Mouse (Mus musculus) c-Kit-positive CD71-positive TER-119-negative erythroid progenitor cells, embryonic 14.5 days (primary cell): ENCODE measurements around the gene Grin3b.

Experiments used
- DNase-seq: peaks from one replicate; pipeline ENCODE4 v3.0.0-alpha.2; 2013; ENCODE audit warnings: low read depth

The Grin3b gene

DNA sequence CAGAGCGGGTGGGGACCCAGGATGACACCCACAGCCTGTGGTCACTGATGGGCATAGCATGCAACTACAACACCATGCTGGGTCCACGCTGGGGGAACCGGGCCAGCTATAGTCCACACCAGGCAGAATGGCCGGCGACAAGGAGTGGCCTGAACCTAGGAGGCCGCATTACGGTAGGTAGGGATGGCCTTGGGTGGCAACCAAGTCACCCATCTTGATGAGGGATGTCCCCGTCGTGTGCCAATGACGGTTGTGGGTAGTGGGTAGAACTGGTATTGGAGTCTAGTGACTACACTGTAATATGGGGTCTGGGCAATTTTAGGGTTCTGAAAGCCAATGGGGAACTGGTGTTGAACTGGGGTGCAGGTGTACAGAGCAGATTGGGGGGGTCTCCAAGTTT is 46.4 kb downstream of the Grin3b start:
- no peak for DNase-seq

DNA sequence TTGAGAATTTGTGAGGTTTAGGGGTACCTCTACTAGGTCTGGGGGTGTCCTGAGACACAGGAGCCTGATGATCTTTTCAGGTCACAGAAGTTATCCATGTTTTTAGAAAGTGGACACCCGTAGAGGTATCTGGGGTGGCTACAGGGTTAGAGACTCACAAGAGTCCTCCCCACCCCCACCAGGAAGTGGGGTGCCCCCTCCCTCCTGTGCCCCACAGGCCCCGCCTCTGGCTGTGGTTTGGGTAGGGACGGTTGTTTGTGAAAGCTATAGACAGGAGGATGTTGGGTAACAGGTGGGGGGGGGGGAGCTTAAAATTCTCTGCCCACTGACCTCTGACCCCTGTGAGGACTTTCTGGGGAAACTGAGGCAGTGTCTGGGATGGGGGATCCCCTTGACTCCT is 46.8 kb downstream of the Grin3b start:
- DNase-seq = peak; percentile 62

DNA sequence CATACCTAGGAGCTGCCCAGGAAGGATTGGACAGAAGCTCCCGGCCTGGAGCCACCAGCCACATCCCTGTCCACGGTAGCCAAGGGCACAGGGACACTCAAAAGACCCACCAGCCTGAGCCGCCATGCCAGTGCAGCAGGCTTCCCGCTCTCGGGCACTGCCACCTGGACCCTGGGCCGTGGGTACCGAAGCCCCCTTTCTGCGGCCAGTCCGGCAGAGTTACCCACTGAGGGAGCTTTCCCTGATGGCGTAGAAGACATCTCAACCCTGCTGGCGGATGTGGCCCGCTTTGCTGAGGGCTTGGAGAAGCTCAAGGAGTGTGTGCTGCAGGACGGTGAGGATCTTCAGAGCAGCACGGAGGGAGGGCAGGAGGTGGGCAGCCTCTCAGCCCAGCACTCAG is 47.3 kb downstream of the Grin3b start:
- no peak for DNase-seq

DNA sequence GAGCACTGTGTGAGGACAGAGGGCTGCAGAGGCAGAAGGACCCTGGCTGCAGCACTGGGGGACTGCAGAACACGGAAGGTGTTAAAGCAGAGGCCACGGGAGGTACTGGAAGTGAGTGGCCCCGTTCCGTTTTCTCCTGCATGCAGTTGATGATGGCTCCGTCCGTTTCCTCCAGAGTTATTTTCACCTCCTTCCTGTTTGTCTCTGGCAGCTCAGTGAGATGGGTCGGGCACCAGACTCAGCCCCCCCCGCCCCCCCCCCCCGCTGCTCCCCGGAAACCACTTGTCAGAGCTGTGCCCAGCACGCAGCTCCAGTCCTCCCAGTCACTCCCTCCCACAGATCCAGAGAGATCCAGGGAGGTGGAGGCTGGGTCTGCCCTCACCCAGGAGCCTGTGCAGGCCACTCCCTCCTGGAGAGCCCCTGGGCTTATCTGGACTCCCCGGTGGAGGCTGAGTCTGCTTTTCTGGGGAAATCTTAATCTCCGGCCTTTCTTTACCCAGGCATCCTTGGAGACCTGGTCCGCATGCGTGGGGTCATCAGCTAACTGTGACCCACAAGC is 48.3 kb downstream of the Grin3b start:
- DNase-seq = no peak

DNA sequence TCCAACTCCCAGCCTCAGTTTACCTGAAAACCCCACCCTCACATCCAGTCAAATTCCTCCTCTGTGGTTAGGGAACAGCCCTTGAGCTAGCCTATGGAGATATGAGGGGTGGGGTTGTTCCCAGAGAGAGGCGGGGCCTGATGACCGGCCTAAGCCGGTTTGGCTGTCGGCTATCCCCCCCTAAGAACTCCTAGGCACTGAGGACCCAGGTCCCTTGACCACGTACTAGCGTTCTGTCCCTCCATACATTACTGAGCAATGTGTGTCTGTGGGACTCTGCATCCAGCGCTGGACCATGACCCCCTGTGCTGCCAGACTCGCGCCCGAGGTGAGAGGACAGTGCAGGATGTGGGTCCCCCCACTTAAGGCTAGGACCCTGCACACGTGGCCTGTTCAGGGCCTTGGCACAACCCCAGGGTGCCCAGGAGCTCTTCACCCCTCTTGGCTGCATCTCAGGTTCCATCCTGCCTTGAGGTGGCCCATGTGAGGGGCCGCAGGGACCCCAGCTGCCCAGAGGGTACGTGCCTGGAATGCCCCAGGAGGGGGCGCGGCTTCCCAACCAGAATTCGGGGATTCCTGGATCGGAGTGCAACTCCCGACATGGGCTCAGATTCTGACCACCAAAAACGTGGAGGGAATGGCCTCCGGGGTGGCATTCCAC is 49.1 kb downstream of the Grin3b start:
- no peak for DNase-seq

DNA sequence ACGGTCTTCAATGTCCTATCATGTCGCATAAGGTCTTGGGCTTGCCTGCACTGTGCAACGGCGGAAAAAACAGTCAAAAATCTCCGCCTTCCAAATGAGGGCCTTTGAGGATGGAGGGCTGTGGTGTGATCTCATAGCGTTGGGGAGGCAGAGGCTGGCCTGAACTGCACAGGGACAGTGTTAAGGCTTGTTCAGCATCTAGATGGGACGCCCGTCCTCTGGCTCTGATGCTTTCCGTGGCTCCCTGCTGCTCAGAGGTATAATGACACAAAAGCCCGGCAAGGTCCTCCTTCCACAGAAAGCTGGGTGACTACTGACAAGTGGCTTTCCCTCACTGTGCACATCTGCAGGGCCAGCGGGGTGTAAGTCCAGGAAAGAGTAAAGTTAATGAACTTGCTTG is 49.7 kb downstream of the Grin3b start:
- DNase-seq = no peak

DNA sequence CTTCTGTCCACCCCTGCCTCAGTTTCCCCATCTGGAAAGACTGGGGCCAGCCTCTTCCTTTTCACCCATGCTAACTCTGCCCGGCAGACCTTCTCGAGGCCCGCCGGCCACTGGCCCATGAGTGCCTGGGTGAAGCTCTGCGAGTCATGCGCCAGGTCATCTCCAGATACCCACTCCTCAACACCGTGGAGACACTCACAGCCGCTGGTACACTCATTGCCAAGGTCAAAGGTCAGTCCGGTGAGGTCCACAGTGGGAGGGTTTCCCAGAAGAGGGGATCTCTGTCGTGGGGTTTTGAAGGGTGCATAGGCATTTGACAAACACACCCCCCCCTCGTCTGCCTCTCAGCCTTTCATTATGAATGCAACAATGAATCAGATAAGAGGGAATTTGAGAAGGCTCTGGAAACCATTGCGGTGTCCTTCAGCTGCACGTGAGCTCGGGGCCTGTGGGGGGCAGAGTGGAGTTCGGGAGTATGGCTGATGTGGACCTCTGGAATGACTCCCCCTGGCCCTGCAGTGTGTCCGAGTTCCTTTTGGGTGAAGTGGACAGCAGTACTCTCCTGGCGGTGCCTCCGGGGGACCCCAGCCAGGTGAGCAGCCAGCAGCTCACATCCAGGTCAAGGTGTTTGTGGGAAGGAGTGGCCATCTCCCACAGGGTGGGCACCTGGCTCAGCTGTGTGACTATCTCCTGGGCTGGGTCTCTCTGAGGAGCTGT is 50.2 kb downstream of the Grin3b start:
- no peak for DNase-seq

DNA sequence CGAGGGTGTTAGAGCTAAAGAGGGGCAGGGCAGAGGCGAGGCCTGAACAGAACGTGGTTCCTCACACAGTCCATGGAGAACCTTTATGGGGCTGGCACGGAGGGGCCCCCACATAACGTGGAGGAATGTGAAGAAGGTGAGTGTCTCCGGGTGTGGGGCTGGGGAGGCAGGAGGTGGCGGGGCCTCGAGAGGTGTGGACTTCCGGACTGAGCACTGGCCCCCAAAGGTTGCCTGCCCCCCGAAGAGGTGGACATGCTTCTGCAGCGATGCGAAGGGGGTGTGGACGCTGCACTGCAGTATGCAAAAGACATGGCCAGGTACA is 50.8 kb downstream of the Grin3b start:
- DNase-seq = no peak

DNA sequence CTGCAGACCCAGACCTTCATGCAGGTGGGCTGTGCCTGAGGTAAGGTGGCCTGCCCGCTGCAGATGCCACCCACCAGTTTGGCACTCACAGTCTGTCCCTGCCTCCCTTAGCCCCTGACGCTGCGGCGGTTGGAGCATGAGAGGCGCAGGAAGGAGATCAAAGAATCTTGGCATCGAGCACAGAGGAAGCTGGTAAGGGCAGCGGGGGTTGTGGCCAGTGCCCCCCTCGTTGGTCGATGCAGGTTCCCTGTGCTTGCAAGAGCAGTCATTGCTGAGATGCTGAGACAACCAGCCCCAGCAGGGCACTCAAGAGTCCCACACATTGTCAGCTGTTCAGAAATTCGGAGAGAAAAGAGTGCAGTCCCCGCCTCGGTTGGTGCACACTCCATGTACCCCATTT is 51.6 kb downstream of the Grin3b start:
- no peak for DNase-seq

DNA sequence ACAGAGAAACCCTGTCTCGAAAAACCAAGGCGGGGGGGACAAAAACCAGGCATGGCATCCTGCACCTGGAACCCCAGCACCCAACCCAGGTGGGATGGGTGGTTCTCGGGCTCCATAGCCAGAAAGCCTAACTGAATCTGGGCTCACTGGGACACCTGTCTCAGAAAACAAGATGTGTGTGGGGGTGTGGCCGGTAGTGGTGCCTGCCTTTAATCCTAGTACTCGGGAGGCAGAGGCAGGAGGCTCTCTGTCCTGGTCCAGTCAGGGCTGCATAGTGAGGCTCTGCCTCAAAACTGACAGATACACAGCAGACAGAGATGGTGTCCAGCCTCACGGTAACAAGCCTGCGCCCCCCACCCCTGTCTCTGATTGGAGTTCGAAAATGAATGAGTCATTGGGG is 52.3 kb downstream of the Grin3b start:
- no peak for DNase-seq

DNA sequence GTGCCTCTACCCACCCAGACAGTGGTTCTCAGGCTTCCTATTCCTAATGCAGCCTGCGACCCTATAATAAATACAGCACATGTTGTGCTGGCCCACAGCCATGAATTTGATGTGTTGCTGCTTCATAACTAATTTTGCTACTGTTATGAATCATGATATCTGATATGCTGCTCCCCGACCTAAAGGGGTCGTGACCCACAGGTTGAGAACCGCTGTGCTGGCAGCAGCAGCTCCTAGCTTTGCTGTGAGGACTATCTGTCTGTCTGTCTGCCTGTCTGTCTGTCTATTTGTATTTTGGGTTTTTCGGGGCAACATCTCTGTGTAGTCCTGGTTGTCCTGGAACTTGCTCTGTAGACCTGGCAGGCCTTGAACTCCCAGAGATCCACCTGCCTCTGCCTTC is 53.2 kb downstream of the Grin3b start:
- no peak for DNase-seq

DNA sequence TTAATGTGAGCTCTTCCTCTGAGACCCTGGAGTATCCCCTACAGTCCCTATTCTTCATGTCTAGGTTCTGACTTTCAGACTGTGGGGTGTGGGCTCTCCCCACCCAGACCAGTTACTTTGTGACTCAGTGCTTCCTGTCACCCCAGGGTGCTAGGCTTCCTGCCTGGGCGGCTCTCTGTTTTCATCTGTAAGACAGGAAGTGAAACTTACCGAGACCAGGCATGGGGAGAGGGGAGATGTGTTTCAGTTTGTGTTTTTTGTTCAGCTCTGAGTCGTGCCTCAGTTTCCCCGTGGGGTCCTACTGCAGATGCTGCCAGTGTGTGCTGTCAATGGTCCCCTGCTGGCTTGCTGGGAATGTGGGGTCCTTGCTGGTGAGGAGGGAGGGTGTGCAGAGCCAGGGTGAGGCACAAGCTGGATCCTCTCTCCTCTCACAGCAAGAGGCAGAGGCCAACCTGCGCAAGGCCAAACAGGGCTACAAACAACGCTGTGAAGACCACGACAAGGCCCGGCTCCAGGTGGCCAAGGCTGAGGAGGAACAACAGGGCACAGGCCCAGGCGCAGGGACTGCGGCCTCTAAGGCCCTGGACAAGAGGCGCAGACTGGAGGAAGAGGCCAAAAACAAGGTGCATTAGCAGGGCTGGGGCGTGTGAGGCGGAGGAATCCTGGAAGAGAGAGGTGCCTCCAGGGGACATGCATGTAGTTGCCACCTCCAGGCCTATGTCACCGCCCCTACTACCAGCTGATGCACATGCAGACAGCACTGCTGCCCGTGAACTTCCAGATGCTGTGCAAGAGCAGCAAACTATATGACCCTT is 53.9 kb downstream of the Grin3b start:
- no peak for DNase-seq

DNA sequence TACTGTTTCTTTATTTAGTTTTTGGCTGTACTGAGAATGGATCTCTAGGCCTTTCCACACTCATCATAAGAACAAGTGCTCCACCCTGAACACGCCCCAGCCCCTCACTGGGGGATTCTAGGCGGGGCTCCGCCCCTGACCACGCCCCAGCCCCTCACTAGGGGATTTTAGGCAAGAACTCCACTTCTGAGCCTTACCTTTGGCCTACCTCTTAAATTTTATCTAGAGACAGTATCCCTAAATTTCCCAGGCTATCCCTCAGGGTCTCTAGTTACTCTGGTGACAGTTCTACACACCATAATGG is 54.5 kb downstream of the Grin3b start:
- DNase-seq = no peak

DNA sequence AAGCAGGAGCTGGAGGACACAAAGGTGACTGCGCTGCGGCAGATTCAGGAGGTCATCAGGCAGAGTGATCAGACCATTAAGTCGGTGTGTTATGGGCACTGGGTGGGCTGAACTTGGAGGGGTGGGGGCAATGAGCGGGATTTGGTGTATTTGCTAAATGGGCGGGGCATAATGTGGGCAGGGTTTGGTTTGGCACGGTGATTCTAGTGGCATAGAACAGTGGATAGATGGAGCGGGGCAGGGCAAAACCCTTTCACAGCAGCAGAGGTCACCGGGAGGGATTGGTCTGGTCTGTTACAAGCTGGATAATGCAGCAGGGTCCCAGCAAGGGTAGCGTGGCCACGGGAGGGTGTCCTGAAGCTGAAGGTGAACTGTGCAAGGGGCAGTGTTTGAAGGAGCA is 54.9 kb downstream of the Grin3b start:
- DNase-seq = no peak

DNA sequence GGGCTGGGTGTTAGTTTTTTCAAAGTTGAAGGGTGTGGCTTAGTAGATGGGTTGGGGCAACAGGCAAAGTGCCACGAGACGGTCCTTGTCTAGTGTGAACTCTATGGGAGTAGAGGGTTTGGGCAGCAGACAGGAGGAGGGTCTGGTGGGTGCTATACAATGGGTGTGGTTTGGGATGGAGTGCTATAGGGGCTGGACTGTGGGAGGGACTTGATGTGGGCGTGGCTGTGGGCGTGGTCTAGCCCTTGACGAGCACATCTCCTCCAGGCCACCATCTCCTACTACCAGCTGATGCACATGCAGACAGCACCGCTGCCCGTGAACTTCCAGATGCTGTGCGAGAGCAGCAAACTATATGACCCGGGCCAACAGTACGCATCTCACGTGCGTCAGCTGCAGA is 55.4 kb downstream of the Grin3b start:
- DNase-seq = no peak
